Mouse (Mus musculus) kidney, embryonic 16.5 days (tissue): ENCODE measurements at regions not wholly inside any gene's neighbourhood (a gene's known extent, or its start where the extent isn't known, plus 50 kb on each side); places are given as distances from the start of the nearest gene placed in this dataset.

Experiments
- ATAC-seq: fragments of 200-750 bp; cut with Nextera tagmentation; 2 replicates; pipeline ENCODE4 v1.8.0; 2017; ENCODE audit warnings: moderate TSS enrichment; ENCODE audit not compliant: low FRiP score, low TSS enrichment
- H3K27ac ChIP-seq: fragments of 300-500 bp; sonication (generic); 2 replicates; pipeline ENCODE4 v1.5.1; 2014; ENCODE audit warnings: low read length
- H3K27me3 ChIP-seq: fragments of 300-500 bp; sonication (generic); 2 replicates; pipeline ENCODE4 v1.6.1; 2014; ENCODE audit warnings: low read length, control low read depth, mixed read lengths; ENCODE audit not compliant: insufficient read depth
- H3K36me3 ChIP-seq: fragments of 300-500 bp; sonication (generic); 2 replicates; pipeline ENCODE4 v1.6.1; 2014; ENCODE audit warnings: low read length, control low read depth, mixed read lengths; ENCODE audit not compliant: insufficient read depth
- H3K4me1 ChIP-seq: fragments of 300-500 bp; sonication (generic); 2 replicates; pipeline ENCODE4 v1.6.1; 2014; ENCODE audit warnings: low read length, control low read depth, mixed read lengths; ENCODE audit not compliant: insufficient read depth
- H3K4me2 ChIP-seq: fragments of 300-500 bp; sonication (generic); replicated peaks from 2 replicates; pipeline ENCODE4 v1.6.1; 2014; ENCODE audit warnings: low read depth, low read length
- H3K4me3 ChIP-seq: fragments of 300-500 bp; sonication (generic); 2 replicates; pipeline ENCODE4 v1.5.1; 2014; ENCODE audit warnings: mild to moderate bottlenecking, low read length
- H3K9ac ChIP-seq: fragments of 300-500 bp; sonication (generic); replicated peaks from 2 replicates; pipeline ENCODE4 v1.6.1; 2014; ENCODE audit warnings: low read length
- H3K9me3 ChIP-seq: fragments of 300-500 bp; sonication (generic); 2 replicates; pipeline ENCODE4 v1.6.1; 2016; ENCODE audit warnings: low read length, control low read depth
- WGBS: fragments of 180-500 bp; shearing (Covaris S2); extraction: QIAGEN DNeasy Blood & Tissue Kit; methylation state at CpG from one replicate; pipeline ENCODE4 v1.1.7; 2014; 5-methylcytosine and 5-hydroxymethylcytosine counted together

DNA sequence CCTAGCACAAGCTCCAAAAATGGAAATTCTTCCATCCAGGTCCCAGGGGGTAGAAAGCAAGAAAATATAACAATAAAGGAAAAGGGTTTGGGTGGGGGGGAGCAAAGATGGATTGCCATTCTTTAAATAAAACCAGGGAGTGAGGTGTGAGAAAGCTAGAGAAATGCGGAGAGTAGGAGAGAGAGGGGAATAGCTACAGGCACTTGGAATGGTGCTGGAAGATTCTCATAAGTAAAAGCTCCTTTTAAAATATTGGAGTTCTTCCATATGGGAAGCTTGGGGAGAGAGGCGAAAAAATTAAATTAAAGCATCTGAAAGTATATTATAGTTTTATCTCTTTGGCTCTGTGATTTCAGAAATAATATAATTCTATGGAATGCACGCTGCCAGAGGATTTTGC is 328.6 kb downstream of the Rnf144a start:
- no peaks in the 10 kb centered on the region for H3K4me1 ChIP-seq
- no peak for ATAC-seq
- no peak overlapping the region for H3K4me3 ChIP-seq
- H3K4me2 ChIP-seq: no peak overlapping the region
- H3K27ac ChIP-seq: no peak overlapping the region
- H3K9ac ChIP-seq: no peak overlapping the region
- 88% methylated on average over 3 of the region's 3 CpGs for WGBS
- no peaks in the 10 kb centered on the region for H3K9me3 ChIP-seq
- H3K27me3 ChIP-seq: no peaks in the 10 kb centered on the region
- H3K36me3 ChIP-seq: no peaks in the 10 kb centered on the region

DNA sequence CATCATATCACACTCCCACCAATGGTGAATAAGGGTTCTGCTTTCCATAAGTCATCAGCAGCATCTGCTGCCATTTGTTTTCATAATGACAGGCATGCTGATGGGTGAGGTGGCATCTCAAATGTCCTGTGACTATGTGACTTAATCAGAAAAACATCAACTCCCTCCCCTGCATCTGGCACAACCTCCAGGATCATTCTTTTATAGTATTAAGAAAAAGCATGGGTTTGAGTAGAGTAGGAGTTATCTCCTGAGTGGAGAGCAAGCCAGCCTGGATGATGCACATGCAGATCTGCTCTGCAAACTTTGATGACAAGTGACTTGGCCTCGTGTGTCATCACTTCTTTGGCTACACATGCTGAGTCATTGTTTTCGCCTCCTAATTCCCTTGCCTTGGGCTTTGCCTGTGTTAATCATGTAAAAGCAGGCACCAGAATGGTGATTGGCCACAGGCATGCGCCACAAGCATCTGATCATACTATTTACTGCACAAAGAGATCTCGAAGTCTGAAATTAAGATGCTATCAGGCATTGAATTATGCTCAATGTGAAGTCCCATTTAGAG is 335.9 kb downstream of the Rnf144a start:
- H3K9me3 ChIP-seq: no peaks in the 10 kb centered on the region
- ATAC-seq: no peak
- no peak overlapping the region for H3K4me2 ChIP-seq
- H3K4me1 ChIP-seq: no peaks in the 10 kb centered on the region
- no peak overlapping the region for H3K27ac ChIP-seq
- no peaks in the 10 kb centered on the region for H3K36me3 ChIP-seq
- 67% methylated on average over 4 of the region's 4 CpGs for WGBS
- no peak overlapping the region for H3K9ac ChIP-seq
- no peak overlapping the region for H3K4me3 ChIP-seq
- no peaks in the 10 kb centered on the region for H3K27me3 ChIP-seq

DNA sequence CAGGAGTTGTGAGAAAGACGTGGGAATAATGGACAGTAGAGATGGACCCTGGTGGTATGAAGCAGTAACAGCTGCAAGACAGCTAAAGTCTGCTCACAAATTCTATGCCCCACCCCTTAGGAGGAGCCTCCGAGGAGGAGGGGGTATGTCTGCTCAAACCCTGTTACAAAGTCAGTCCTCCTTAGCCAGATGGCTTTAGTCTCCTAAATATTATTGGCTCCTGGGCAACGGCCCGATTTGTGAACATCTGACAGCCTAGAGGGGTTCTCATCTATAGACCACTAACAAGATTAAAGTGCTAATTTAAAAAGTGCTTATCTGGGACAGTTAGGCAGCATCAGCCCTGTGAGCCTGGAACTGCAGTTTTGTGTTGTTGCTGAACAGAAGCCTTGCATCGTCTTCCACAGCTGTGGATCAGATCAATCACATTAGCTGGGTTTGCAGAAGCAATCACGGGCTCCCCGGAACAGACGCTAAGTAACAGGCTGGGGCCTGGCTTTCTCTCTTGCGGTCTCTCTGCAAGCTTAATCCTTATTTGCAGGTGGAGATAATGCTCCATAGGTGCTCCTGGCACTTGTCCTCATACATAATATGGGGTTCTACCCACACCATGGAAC is 339.3 kb downstream of the Rnf144a start:
- WGBS: 43% methylated on average over 9 of the region's 9 CpGs
- no peaks in the 10 kb centered on the region for H3K36me3 ChIP-seq
- H3K27ac ChIP-seq: no peak overlapping the region
- H3K4me2 ChIP-seq: no peak overlapping the region
- H3K4me3 ChIP-seq: no peak overlapping the region
- no peak for ATAC-seq
- H3K4me1 ChIP-seq: no peaks in the 10 kb centered on the region
- no peaks in the 10 kb centered on the region for H3K9me3 ChIP-seq
- no peaks in the 10 kb centered on the region for H3K27me3 ChIP-seq
- H3K9ac ChIP-seq: no peak overlapping the region

DNA sequence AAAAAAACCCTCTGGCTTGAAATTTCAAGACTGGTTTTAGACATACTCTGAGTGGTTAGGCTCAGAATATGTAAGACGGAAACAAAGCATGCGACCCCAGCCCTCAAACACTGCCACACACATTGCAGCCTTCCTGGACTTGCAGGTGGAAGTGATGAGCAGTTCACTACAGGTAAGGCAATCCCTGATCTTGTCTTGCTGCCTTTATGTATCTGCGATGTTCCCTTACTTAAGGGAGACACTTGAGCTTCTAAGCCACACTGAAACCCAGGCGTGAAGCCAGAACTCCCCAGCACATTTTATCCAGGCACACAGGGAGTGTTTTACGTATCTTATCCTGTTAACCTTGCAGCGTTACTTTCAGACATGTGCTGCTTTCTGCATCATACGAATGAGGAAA is 342.9 kb downstream of the Rnf144a start:
- Histone ChIP-seq H3K4me2 (no peak overlapping the region), H3K4me1 (peaks cover 9% of the 10 kb centered on the region), H3K9ac (no peak overlapping the region), H3K27me3 (no peaks in the 10 kb centered on the region), H3K36me3 (no peaks in the 10 kb centered on the region), H3K9me3 (no peaks in the 10 kb centered on the region), H3K27ac (no peak overlapping the region), H3K4me3 (no peak overlapping the region)
- 79% methylated on average over 7 of the region's 7 CpGs for WGBS
- no peak for ATAC-seq

DNA sequence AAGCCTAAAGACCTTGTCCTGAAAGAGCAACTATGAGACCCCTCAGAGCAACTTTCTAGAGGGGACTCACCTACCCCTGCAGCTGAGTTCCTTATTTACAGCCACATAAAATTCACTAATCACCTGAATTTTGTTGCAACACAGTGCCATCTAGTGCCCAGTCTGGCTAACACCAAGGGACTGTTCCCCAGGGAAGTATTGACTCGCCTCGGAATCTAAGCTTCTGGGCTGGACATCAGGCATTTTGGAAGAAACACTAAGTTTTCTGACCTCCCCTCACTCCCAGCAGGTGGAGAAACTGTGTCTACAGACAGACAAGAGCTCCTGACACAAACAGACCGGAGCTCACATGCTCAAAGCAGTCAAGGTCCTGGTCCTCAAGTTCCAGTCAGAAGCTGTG is 343.4 kb downstream of the Rnf144a start:
- 6% methylated on average over 3 of the region's 3 CpGs for WGBS
- peaks cover 9% of the 10 kb centered on the region for H3K4me1 ChIP-seq
- ATAC-seq: peak; percentile 59; the same call in 1 of the 2 replicates

DNA sequence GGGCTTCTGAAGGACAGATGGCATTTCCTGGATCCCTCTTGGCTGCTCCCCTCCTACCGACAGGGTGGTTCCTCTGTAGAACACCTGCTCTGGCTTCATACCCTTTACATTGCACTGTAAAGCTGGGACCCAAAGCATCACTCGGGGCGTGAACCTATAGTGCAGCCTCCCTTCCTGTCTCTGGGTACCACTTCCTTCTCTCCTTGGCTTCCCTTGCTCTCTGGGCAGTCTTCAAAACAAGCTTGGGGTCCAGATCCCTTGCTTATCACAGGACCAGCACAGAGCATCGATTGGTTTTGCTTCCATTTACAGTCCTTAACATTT is 346.4 kb downstream of the Rnf144a start:
- ATAC-seq: no peak
- H3K4me3 ChIP-seq: peak overlapping the region; percentile 30; the same call in 1 of the 2 replicates
- no peaks in the 10 kb centered on the region for H3K27me3 ChIP-seq

More for the DNA sequence above, 343.4 kb downstream of the Rnf144a start:
- Histone ChIP-seq H3K4me3 (no peak overlapping the region), H3K27me3 (no peaks in the 10 kb centered on the region), H3K9ac (no peak overlapping the region), H3K4me2 (no peak overlapping the region), H3K27ac (no peak overlapping the region), H3K9me3 (no peaks in the 10 kb centered on the region), H3K36me3 (no peaks in the 10 kb centered on the region)

DNA sequence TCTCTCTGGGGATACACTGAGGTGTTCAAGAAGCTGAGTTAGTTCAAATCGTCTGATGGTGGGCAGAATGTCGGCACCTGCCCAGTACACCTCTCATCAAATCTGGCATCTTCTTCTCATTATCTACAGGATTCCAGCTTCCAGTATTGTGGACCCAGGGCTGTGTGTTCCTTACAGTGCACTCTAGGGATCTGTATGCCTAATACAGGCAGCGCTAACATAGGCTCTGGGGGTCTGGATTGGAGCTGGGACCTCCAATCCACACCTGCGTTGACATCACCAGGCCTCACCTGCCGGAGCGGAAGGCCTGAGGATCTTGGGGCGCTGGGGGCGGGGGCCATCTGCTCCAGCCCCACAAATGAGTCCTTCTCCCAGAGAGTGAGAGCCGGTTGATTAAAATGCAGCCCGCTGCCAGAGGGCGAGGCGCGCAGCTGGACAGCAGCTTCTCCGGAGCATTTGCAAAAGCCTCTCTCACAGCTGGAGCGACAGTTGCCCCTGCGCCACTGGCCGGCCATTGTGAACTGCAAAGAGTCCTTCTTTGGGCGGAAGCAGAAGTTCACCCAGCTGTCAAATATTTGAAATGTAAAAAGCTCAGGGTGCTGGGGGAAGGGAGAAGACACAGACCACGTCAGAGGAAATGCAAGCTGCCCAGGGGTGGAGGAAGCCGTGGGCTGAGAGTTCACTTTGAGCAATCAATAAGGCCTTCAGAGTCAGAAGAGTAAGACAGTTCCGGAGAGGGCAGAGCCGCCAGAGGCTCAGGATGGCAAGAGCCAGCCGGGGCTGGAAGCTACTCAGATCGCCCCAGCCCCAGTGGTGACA is 347.0 kb downstream of the Rnf144a start:
- Histone ChIP-seq H3K9ac (peak overlapping the region; percentile 49), H3K4me2 (peak overlapping the region; percentile 57), H3K27me3 (no peaks in the 10 kb centered on the region), H3K4me1 (peaks cover 9% of the 10 kb centered on the region), H3K9me3 (no peaks in the 10 kb centered on the region), H3K27ac (no peak overlapping the region), H3K36me3 (no peaks in the 10 kb centered on the region), H3K4me3 (peak overlapping the region; percentile 30)
- ATAC-seq: no peak
- WGBS: 9% methylated on average over 24 of the region's 24 CpGs

More for the DNA sequence above, 346.4 kb downstream of the Rnf144a start:
- 27% methylated on average over 4 of the region's 4 CpGs for WGBS
- H3K36me3 ChIP-seq: no peaks in the 10 kb centered on the region
- H3K4me2 ChIP-seq: peak overlapping the region; percentile 57
- no peak overlapping the region for H3K27ac ChIP-seq
- no peak overlapping the region for H3K9ac ChIP-seq
- peaks cover 9% of the 10 kb centered on the region for H3K4me1 ChIP-seq
- H3K9me3 ChIP-seq: no peaks in the 10 kb centered on the region

DNA sequence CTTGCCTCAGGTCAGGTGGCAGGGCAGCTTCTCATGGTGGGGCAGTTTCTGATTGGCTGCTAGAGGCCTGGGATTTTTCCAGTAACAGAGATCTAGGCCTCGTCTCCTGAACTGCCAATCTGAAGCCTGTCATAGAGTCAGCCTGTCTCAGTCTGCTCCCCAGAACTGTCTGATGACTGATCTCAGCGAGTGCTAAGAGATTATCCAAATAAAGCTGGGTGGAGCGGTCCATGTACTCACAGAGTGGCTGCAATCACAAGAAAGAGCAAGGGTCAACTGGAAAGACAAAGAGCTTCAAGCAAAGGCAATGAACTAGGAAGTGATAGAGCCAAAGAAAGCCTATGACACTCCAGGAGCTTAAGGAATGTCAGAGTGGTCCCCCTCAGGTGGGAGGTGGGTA is 354.7 kb downstream of the Rnf144a start:
- H3K36me3 ChIP-seq: no peaks in the 10 kb centered on the region
- H3K4me3 ChIP-seq: no peak overlapping the region
- H3K4me1 ChIP-seq: no peaks in the 10 kb centered on the region
- no peak for ATAC-seq
- H3K9ac ChIP-seq: no peak overlapping the region
- no peaks in the 10 kb centered on the region for H3K9me3 ChIP-seq
- H3K4me2 ChIP-seq: no peak overlapping the region
- WGBS: 49% methylated on average over 3 of the region's 3 CpGs
- no peak overlapping the region for H3K27ac ChIP-seq
- H3K27me3 ChIP-seq: no peaks in the 10 kb centered on the region

DNA sequence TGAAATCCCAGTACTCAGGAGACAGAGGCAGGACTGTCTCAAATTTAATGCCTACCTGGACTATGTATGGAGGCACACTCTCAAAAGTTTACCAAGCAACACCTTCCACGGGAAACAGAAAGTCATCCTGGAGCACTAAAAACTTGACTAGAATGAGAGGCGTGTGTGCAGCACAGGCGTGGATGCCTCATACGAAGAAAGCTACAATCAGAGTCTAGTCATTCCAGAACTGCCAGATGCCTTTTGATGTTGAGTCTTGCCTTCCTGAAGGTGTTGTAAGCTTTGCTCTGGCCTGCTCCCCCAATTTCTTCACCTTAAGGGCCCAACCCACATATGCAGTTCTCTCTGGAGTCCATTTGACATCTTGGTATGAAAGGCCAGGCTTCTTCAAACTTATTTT is 356.0 kb downstream of the Rnf144a start:
- WGBS: 89% methylated on average over 4 of the region's 4 CpGs
- H3K4me3 ChIP-seq: no peak overlapping the region
- H3K9ac ChIP-seq: no peak overlapping the region
- no peaks in the 10 kb centered on the region for H3K27me3 ChIP-seq
- H3K4me1 ChIP-seq: no peaks in the 10 kb centered on the region
- H3K9me3 ChIP-seq: no peaks in the 10 kb centered on the region
- H3K36me3 ChIP-seq: no peaks in the 10 kb centered on the region
- ATAC-seq: no peak
- no peak overlapping the region for H3K4me2 ChIP-seq
- no peak overlapping the region for H3K27ac ChIP-seq

DNA sequence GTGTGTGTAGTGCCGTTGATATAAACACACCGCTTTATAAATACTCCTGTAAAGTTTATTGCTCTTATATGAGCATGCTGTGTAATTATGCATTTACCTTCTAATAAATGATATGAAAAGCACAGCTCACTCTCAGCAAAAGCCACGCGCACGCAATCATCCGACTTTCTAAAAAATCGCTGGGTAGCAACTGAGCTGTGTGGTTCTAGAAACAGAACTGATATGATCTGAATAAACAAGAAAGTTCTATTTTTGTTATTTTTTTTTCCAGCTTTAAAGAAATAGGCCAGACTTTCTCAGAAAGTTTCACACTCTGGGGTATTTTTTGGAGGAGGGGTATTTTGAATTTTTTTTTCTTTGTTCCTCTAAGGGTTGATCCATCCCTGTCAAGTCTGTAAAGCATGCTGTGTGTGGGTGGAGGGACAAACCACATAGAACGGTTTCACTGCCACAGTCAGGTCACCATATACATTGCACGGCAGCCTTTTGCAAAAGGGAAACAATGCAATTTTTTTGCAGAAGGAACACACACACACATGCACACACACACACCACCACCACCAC is 357.5 kb downstream of the Rnf144a start:
- no peak for ATAC-seq
- 85% methylated on average over 9 of the region's 9 CpGs for WGBS
- no peak overlapping the region for H3K27ac ChIP-seq
- H3K4me1 ChIP-seq: no peaks in the 10 kb centered on the region
- no peaks in the 10 kb centered on the region for H3K27me3 ChIP-seq
- H3K9me3 ChIP-seq: no peaks in the 10 kb centered on the region
- no peak overlapping the region for H3K9ac ChIP-seq
- no peak overlapping the region for H3K4me2 ChIP-seq
- no peaks in the 10 kb centered on the region for H3K36me3 ChIP-seq
- no peak overlapping the region for H3K4me3 ChIP-seq
